Mouse (Mus musculus) lung, adult 2 months (tissue): ENCODE measurements around the gene Dvl2.

Source experiments
- CTCF ChIP-seq: fragments of 200-500 bp; IDR thresholded peaks from 2 replicates; pipeline ENCODE4 v1.5.1; 2011; ENCODE audit warnings: mild to moderate bottlenecking, low read length, control low read depth; ENCODE audit not compliant: insufficient read depth
- POLR2A ChIP-seq: fragments of 200-500 bp; IDR thresholded peaks from 2 replicates; pipeline ENCODE4 v1.6.1; 2011; ENCODE audit warnings: low read depth, mild to moderate bottlenecking, control low read depth, low read length, borderline replicate concordance; ENCODE audit errors: extremely low read depth

GRCm38 (mm10) chr11:69999666-70000065 is 729 bp upstream of the Dvl2 start:
- no peak for TF ChIP-seq CTCF
- TF ChIP-seq POLR2A = no peak
